Mouse (Mus musculus): ENCODE results near the gene Hk2.
"Not testable (repeated sequence)": the region's sequence is repeated elsewhere in the genome, so short reads cannot be mapped to it uniquely, and the experiment has no call there.

The Hk2 gene

DNA sequence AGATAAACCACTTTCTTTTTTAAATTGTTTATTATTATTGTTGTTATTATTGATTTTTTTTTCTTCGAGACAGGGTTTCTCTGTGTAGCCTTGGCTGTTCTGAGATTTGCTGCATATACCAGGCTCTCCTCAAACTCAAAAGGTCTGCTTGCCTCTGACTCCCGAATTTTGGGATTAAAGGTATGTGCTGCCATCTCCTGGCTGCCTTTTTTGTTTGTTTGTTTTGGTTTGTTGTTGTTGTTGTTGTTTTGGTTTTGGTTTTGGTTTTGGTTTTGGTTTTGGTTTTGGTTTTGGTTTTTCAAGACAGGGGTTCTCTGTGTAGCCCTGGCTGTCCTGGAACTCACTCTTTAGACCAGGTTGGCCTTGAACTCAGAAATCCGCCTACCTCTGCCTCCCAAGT lies 96.6 kb downstream of the Hk2 start:
- not testable (repeated sequence) for DNase-seq

All from cerebellum, adult 9-11 months (tissue).